Mouse (Mus musculus) adrenal gland, postnatal 4 days (tissue): Measurements from ENCODE around the gene Vmn2r96. TPM values are rescaled to one million over a fixed set of nuclear protein-coding genes. Genes with fewer than 3 reads are reported as not detected.
"Not testable (repeated sequence)": the region's sequence is repeated elsewhere in the genome, so short reads cannot be mapped to it uniquely, and the experiment has no call there.

Experiments
- DNase-seq, 2 experiments: peaks; one replicate each; pipeline ENCODE4 v3.0.0; 2021 to 2022; ENCODE audit warnings: low spot score in 2 of 2, mixed read lengths in 2 of 2
- long read RNA-seq, 2 experiments: library from polyadenylated mRNA; stranded (forward); transcript quantifications; one replicate each; pipeline ENCODE4 v2.0.0; 2021
- total RNA-seq, 2 experiments: library from RNA; stranded (reverse); gene quantifications; 2 replicates each; pipeline ENCODE4 v1.2.3; 2021

The Vmn2r96 gene
- total RNA-seq = not detected
- long read RNA-seq, experiment 1 = 0 reads
- long read RNA-seq, experiment 2 = 0 reads

- not testable (repeated sequence) for DNase-seq
Measured at GRCm38 (mm10) chr17:18572851-18573250, at the start of gene Vmn2r96. Vmn2r96 (plus strand) TSS chr17:18573151.

GRCm38 (mm10) chr17:18523371-18523770, 49.6 kb upstream of the Vmn2r96 start:
- no peak for DNase-seq

- no peak for DNase-seq
Measured at GRCm38 (mm10) chr17:18523991-18524390, 49.0 kb upstream of the Vmn2r96 start.

- not testable (repeated sequence) for DNase-seq
Measured at GRCm38 (mm10) chr17:18558212-18559158, 14.5 kb upstream of the Vmn2r96 start.

- not testable (repeated sequence) for DNase-seq
Measured at GRCm38 (mm10) chr17:18566186-18566585, 6.8 kb upstream of the Vmn2r96 start.

GRCm38 (mm10) chr17:18615151-18615550, 42.2 kb downstream of the Vmn2r96 start:
- not testable (repeated sequence) for DNase-seq

GRCm38 (mm10) chr17:18626532-18626931, 53.6 kb downstream of the Vmn2r96 start:
- no peak for DNase-seq

Other genes starting within 250 kb of the Vmn2r96 start
- gene Vmn2r95, start 149.1 kb upstream of the Vmn2r96 start, total RNA-seq = under 1 TPM in 1 of 2 experiments, not detected in 1; 0.03 TPM